Mouse (Mus musculus): ENCODE measurements around the gene Sh2d6.

- no peak for TF ChIP-seq CTCF (IDR thresholded peaks at IDR 0.05; ENCODE audit: control insufficient read depth, insufficient read depth, insufficient replicate concordance, low read depth, low read length)
- no peak for TF ChIP-seq POLR2A (IDR thresholded peaks at IDR 0.05; ENCODE audit: control insufficient read depth, low read depth, low read length)
These were observed 11.6 kb downstream of the Sh2d6 start for GRCm38 (mm10) chr6:72509872-72510435.

All from testis, adult 2 months (tissue).